Mouse (Mus musculus) testis, adult 2 months (tissue): ENCODE data around the gene Fmo2. TPM values are rescaled to one million over a fixed set of nuclear protein-coding genes. Genes with fewer than 3 reads are reported as not detected.

Experiments used
- H3K27ac ChIP-seq: fragments of 200-500 bp; 2 replicates; pipeline ENCODE4 v1.5.1; 2012; ENCODE audit warnings: low read depth, low read length; ENCODE audit not compliant: control insufficient read depth, insufficient read depth
- H3K27me3 ChIP-seq: fragments of 200-500 bp; 2 replicates; pipeline ENCODE4 v1.6.1; 2012; ENCODE audit warnings: mild to moderate bottlenecking, low read length, moderate library complexity; ENCODE audit not compliant: control insufficient read depth, insufficient read depth
- H3K36me3 ChIP-seq: fragments of 200-500 bp; 2 replicates; pipeline ENCODE4 v1.6.1; 2012; ENCODE audit warnings: mild to moderate bottlenecking, low read length; ENCODE audit not compliant: control insufficient read depth, insufficient read depth
- H3K4me1 ChIP-seq: fragments of 200-500 bp; 2 replicates; pipeline ENCODE4 v1.6.1; 2012; ENCODE audit warnings: low read length; ENCODE audit not compliant: control insufficient read depth, insufficient read depth
- H3K4me3 ChIP-seq: fragments of 200-500 bp; 2 replicates; pipeline ENCODE4 v1.5.1; 2012; ENCODE audit warnings: low read depth, mild to moderate bottlenecking, low read length, moderate library complexity, mixed read lengths; ENCODE audit not compliant: control insufficient read depth
- CTCF ChIP-seq: fragments of 200-500 bp; IDR thresholded peaks from 2 replicates; pipeline ENCODE4 v1.5.1; 2012; ENCODE audit warnings: low read depth, mild to moderate bottlenecking, inconsistent platforms, low read length, moderate library complexity; ENCODE audit not compliant: control insufficient read depth, insufficient read depth, insufficient replicate concordance
- POLR2A ChIP-seq: fragments of 200-500 bp; IDR thresholded peaks from 2 replicates; pipeline ENCODE4 v1.6.1; 2012; ENCODE audit warnings: low read depth, mild to moderate bottlenecking, inconsistent platforms, low read length, moderate library complexity; ENCODE audit not compliant: control insufficient read depth
- polyA plus RNA-seq: library from polyadenylated mRNA; depleted of rRNA; stranded (reverse); fragments of >200 nt; gene quantifications from 2 replicates; pipeline ENCODE4 v1.2.3, GENCODE M21; 2012

The Fmo2 gene
- polyA plus RNA-seq, 1 experiment, result 2.1 TPM

GRCm38 (mm10) chr1:162886138-162886816 is 12.2 kb downstream of the Fmo2 start:
- TF ChIP-seq POLR2A (no peak), CTCF (no peak)
- H3K4me1 ChIP-seq, result no peaks in the 10 kb centered on the region
- H3K4me3 ChIP-seq, result no peak overlapping the region
- no peaks in the 10 kb centered on the region for H3K27me3 ChIP-seq
- H3K27ac ChIP-seq, result no peak overlapping the region
- H3K36me3 ChIP-seq, result no peaks in the 10 kb centered on the region

GRCm38 (mm10) chr1:162882681-162883080 is 15.8 kb downstream of the Fmo2 start:
- Histone ChIP-seq H3K36me3 (no peaks in the 10 kb centered on the region), H3K27me3 (no peaks in the 10 kb centered on the region), H3K4me1 (no peaks in the 10 kb centered on the region), H3K4me3 (no peak overlapping the region), H3K27ac (no peak overlapping the region)
- TF ChIP-seq CTCF (no peak), POLR2A (no peak)

GRCm38 (mm10) chr1:162879595-162880369 is 18.7 kb downstream of the Fmo2 start:
- peak overlapping the region; percentile 10; the same call in 1 of the 2 replicates for H3K4me3 ChIP-seq
- H3K27me3 ChIP-seq, result no peaks in the 10 kb centered on the region
- no peaks in the 10 kb centered on the region for H3K4me1 ChIP-seq
- H3K36me3 ChIP-seq, result no peaks in the 10 kb centered on the region
- TF ChIP-seq CTCF, result peak; percentile 90; the same call in 1 of the 2 replicates
- TF ChIP-seq POLR2A, result no peak
- no peak overlapping the region for H3K27ac ChIP-seq

- H3K4me3 ChIP-seq, result no peak overlapping the region
- no peak overlapping the region for H3K27ac ChIP-seq
- no peak for TF ChIP-seq POLR2A
- TF ChIP-seq CTCF, result no peak
- H3K4me1 ChIP-seq, result no peaks in the 10 kb centered on the region; the same call in none of the 2 replicates
- H3K27me3 ChIP-seq, result no peaks in the 10 kb centered on the region
- H3K36me3 ChIP-seq, result no peaks in the 10 kb centered on the region
Measured at GRCm38 (mm10) chr1:162875091-162875490, 23.4 kb downstream of the Fmo2 start.

GRCm38 (mm10) chr1:162871701-162872311 is 26.7 kb downstream of the Fmo2 start:
- no peaks in the 10 kb centered on the region; the same call in none of the 2 replicates for H3K4me1 ChIP-seq
- TF ChIP-seq CTCF (no peak), POLR2A (no peak)
- H3K4me3 ChIP-seq, result no peak overlapping the region
- peak overlapping the region; percentile 32; the same call in 1 of the 2 replicates for H3K27ac ChIP-seq
- H3K36me3 ChIP-seq, result no peaks in the 10 kb centered on the region
- no peaks in the 10 kb centered on the region for H3K27me3 ChIP-seq

- TF ChIP-seq CTCF, result no peak
- no peak for TF ChIP-seq POLR2A
- Histone ChIP-seq H3K36me3 (no peaks in the 10 kb centered on the region), H3K27me3 (no peaks in the 10 kb centered on the region), H3K4me3 (no peak overlapping the region), H3K27ac (no peak overlapping the region), H3K4me1 (no peaks in the 10 kb centered on the region; the same call in none of the 2 replicates)
Measured at GRCm38 (mm10) chr1:162870978-162871377, 27.5 kb downstream of the Fmo2 start.

- no peak for TF ChIP-seq CTCF
- no peak for TF ChIP-seq POLR2A
- Histone ChIP-seq H3K4me3 (no peak overlapping the region), H3K27ac (no peak overlapping the region), H3K27me3 (no peaks in the 10 kb centered on the region), H3K4me1 (no peaks in the 10 kb centered on the region; the same call in none of the 2 replicates), H3K36me3 (no peaks in the 10 kb centered on the region)
Measured at GRCm38 (mm10) chr1:162867396-162867795, 31.1 kb downstream of the Fmo2 start.
